Mouse (Mus musculus) olfactory bulb, adult 2 months (tissue): ENCODE measurements at regions not wholly inside any gene's neighbourhood (a gene's known extent, or its start where the extent isn't known, plus 50 kb on each side); places are given as distances from the start of the nearest gene placed in this dataset.

Source experiments
- CTCF ChIP-seq: fragments of 200-500 bp; IDR thresholded peaks from 2 replicates; pipeline ENCODE4 v1.5.1; 2012; ENCODE audit warnings: low read depth, mild to moderate bottlenecking, low read length, moderate library complexity; ENCODE audit not compliant: insufficient read depth
- POLR2A ChIP-seq: fragments of 200-500 bp; IDR thresholded peaks from 2 replicates; pipeline ENCODE4 v1.6.1; 2012; ENCODE audit warnings: mild to moderate bottlenecking, low read depth, low read length, moderate library complexity; ENCODE audit not compliant: insufficient read depth

DNA sequence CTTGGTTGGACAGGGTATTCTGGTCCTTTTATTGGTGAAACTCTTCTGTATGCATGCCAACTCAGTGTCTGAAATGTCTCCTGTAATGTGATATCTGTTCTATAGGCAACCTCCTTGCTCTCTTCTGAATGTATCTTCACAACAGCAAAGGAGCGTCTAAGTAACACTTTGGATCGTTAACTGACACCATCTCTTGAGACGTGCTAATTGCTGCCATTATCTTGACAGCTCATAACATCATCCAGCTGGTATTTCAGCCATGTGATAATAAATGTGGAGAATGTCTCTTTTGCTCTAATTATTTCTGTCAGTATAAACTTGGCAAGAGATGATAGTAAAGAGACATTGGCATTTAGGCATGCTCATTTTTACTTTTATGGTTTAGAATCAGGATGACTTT, 68.8 kb upstream of the Col8a1 start:
- TF ChIP-seq CTCF (no peak), POLR2A (no peak)
